Mouse (Mus musculus) C2C12 (cell line): ENCODE data around the gene Eif2ak3.

Experiments used
- CTCF ChIP-seq: IDR thresholded peaks from one replicate; pipeline ENCODE4 v1.5.1; 2011; ENCODE audit not compliant: control insufficient read depth, insufficient read depth, insufficient read length
- MAX ChIP-seq: IDR thresholded peaks from one replicate; pipeline ENCODE4 v1.6.1; 2011; ENCODE audit warnings: mild to moderate bottlenecking, control low read depth

DNA sequence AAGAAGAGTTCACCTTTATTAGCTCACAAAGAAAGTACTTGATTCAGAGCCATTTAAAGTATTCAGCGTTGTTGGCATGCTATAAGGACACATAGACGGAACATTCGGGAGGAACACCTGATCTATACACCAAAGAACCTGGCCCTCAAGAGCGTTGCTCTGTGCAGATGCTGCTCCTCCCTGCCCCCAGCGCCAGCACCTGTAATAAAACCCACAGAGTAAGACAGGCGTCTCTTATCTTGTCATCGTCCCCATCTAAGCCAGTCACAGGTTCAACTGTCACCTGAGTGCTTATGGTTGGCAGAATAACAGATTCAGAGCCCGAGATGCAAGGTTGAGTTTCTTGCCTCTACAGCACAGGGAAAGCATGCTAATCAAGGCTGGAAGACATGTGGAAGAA, 28.8 kb upstream of the Eif2ak3 start:
- TF ChIP-seq CTCF, result no peak
- no peak for TF ChIP-seq MAX
